Mouse (Mus musculus) ovary, adult 2 months (tissue): Measurements from ENCODE around the gene Gm5169. TPM values are rescaled to one million over a fixed set of nuclear protein-coding genes. Genes with fewer than 3 reads are reported as not detected.

Experiments
- polyA plus RNA-seq: library from polyadenylated mRNA; depleted of rRNA; stranded (reverse); fragments of >200 nt; gene quantifications from 2 replicates; pipeline ENCODE4 v1.2.3, GENCODE M21; 2012; rRNA removed

The Gm5169 gene
- not detected in 2 replicates for polyA plus RNA-seq

DNA sequence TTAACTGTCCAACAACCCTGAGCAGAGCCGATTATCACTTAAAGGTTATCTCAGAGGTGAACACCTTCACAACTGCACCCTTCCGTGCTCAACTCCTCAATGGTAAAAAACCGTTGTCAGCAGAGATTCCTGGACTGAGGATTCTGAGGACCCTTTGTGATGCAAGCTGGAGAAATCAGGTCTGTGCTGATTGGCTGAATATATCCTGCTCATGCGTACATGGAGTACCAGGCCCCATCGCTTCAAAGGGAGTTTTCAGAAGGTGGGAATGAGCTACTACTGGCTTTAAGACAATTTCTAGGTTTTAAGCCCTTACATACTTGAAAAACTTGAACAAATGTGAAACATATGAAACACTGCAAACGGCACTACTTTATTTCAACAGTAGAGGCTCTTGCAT, at the start of gene Gm5169:
Gene Gm5169, minus strand, starts transcription at position 101 of the 400 bp plus-strand sequence.

